ENCODE assay signal across 13 mouse cellular contexts in genomic region chr11:59933943-59934342, GRCm38 (mm10). TPM values are rescaled to one million over a fixed set of nuclear protein-coding genes. Genes with fewer than 3 reads are reported as not detected.
DNase-seq lines count a peak whose midpoint lies in the region; ATAC-seq lines count a peak whose summit lies in the region.
"Had no signal": no experiment of that assay in that cellular context is flagged by ENCODE, and none has a peak within 500 bp of the region (broad histone marks: within the 10 kb centered on the region; RNA-seq: fewer than 3 reads in every experiment).

No protein-coding gene starts in this region.

- H3K4me1 ChIP-seq in hindbrain, embryonic 13.5 days (replicated peaks), result 0 out of 2 replicates have a peak, but pooled peaks cover 7% of the 10 kb centered on the region
- H3K4me1 ChIP-seq in hindbrain, embryonic 16.5 days (ENCODE audit: control insufficient read depth, insufficient read depth, low read depth, low read length), result no peaks in the 10 kb centered on the region
- 0 out of 2 replicates have a peak, but pooled peaks cover 10% of the 10 kb centered on the region for H3K4me1 ChIP-seq in embryonic facial prominence, embryonic 10.5 days
- H3K4me1 ChIP-seq in midbrain, embryonic 15.5 days, result peaks cover 6% of the 10 kb centered on the region; the same call in 1 of the 2 replicates

- H3K36me3 ChIP-seq in hindbrain, embryonic 13.5 days, result no peaks in the 10 kb centered on the region
- H3K36me3 ChIP-seq in hindbrain, embryonic 16.5 days (ENCODE audit: control insufficient read depth, insufficient read depth, low read length), result no peaks in the 10 kb centered on the region
- no peaks in the 10 kb centered on the region for H3K36me3 ChIP-seq in embryonic facial prominence, embryonic 10.5 days (replicated peaks)
- H3K36me3 ChIP-seq in midbrain, embryonic 15.5 days (replicated peaks), result no peaks in the 10 kb centered on the region

- 0 out of 2 replicates have a peak overlapping the region, but pooled peaks have one; percentile 21 for H3K9ac ChIP-seq in hindbrain, embryonic 13.5 days
- no peak overlapping the region for H3K9ac ChIP-seq in hindbrain, embryonic 16.5 days (ENCODE audit: low read depth, low read length)
- no peak overlapping the region for H3K9ac ChIP-seq in midbrain, embryonic 15.5 days

- ATAC-seq in hindbrain, embryonic 13.5 days (ENCODE audit: low FRiP score), result no peak
- no peak for ATAC-seq in hindbrain, embryonic 16.5 days
- ATAC-seq in midbrain, embryonic 15.5 days (replicated peaks), result 0 out of 2 replicates have a peak, but pooled peaks have one; percentile 48

- 0 out of 2 replicates have a peak, but pooled peaks cover 6% of the 10 kb centered on the region for H3K27me3 ChIP-seq in hindbrain, embryonic 13.5 days
- H3K27me3 ChIP-seq in hindbrain, embryonic 16.5 days (replicated peaks; ENCODE audit: control insufficient read depth, insufficient read depth, low read length), result no peaks in the 10 kb centered on the region
- H3K27me3 ChIP-seq in embryonic facial prominence, embryonic 10.5 days (replicated peaks; ENCODE audit: low read depth, poor library complexity, severe bottlenecking), result peaks cover 21% of the 10 kb centered on the region; the same call in 1 of the 2 replicates
- no peaks in the 10 kb centered on the region for H3K27me3 ChIP-seq in midbrain, embryonic 15.5 days (replicated peaks)

- H3K4me3 ChIP-seq in hindbrain, embryonic 13.5 days, result no peak overlapping the region
- no peak overlapping the region for H3K4me3 ChIP-seq in hindbrain, embryonic 16.5 days (ENCODE audit: low read length)
- H3K4me3 ChIP-seq in embryonic facial prominence, embryonic 10.5 days, result no peak overlapping the region
- H3K4me3 ChIP-seq in midbrain, embryonic 15.5 days, result no peak overlapping the region
- H3K4me3 ChIP-seq: layer of hippocampus, adult 2 months had no signal

- no peak overlapping the region for H3K27ac ChIP-seq in hindbrain, embryonic 13.5 days
- H3K27ac ChIP-seq in hindbrain, embryonic 16.5 days (ENCODE audit: low read depth, low read length), result no peak overlapping the region
- no peak overlapping the region for H3K27ac ChIP-seq in embryonic facial prominence, embryonic 10.5 days (replicated peaks)
- peak overlapping the region; percentile 56 for H3K27ac ChIP-seq in midbrain, embryonic 15.5 days
- H3K27ac ChIP-seq: layer of hippocampus, adult 2 months had no signal

- DNase-seq in adrenal gland, adult 2 months, result peak; percentile 43
- DNase-seq in adrenal gland, postnatal 4 days (ENCODE audit: low spot score in 2 of 2), result no peak
- DNase-seq in embryonic facial prominence, embryonic 10.5 days (ENCODE audit: low spot score), result peak; percentile 11
- no peak for DNase-seq in layer of hippocampus, adult 11-12 months (ENCODE audit: low spot score)
- no peak for DNase-seq in cerebellum, postnatal 25 days
- DNase-seq: cerebellum, postnatal 10 days; kidney, adult 2 months; left cerebral cortex, postnatal 4 days; lung, adult 18-20 months had no signal

- 49% methylated on average over 12 of the region's 12 CpGs for WGBS in hindbrain, embryonic 13.5 days
- WGBS in hindbrain, embryonic 16.5 days, result 44% methylated on average over 12 of the region's 12 CpGs
- WGBS in embryonic facial prominence, embryonic 10.5 days, result 56% methylated on average over 12 of the region's 12 CpGs
- WGBS in midbrain, embryonic 15.5 days, result 31% methylated on average over 12 of the region's 12 CpGs

- H3K9me3 ChIP-seq in hindbrain, embryonic 13.5 days, result no peaks in the 10 kb centered on the region
- no peaks in the 10 kb centered on the region for H3K9me3 ChIP-seq in hindbrain, embryonic 16.5 days (ENCODE audit: control insufficient read depth, low read length)
- H3K9me3 ChIP-seq in embryonic facial prominence, embryonic 10.5 days, result no peaks in the 10 kb centered on the region
- H3K9me3 ChIP-seq in midbrain, embryonic 15.5 days, result no peaks in the 10 kb centered on the region

- H3K4me2 ChIP-seq in hindbrain, embryonic 13.5 days, result no peak overlapping the region
- H3K4me2 ChIP-seq in hindbrain, embryonic 16.5 days (ENCODE audit: low read length), result no peak overlapping the region
- H3K4me2 ChIP-seq in midbrain, embryonic 15.5 days, result no peak overlapping the region

RNA-seq across cellular contexts. Expression of gene Med9, which starts 14.1 kb away (rescaled TPM):
- total RNA-seq in adrenal gland, adult 2 months (2021), result 10 to 100 TPM; 23.4 to 32.5 TPM
- polyA plus RNA-seq in adrenal gland, adult 2 months (2012; rRNA removed), result 42.9 and 47.6 TPM in 2 replicates
- 10 to 100 TPM; 36.5 to 41.0 TPM for total RNA-seq in adrenal gland, postnatal 4 days (2021)
- polyA plus RNA-seq in hindbrain, embryonic 13.5 days (2015; fragmentation: Nextera tagmentation; extraction: Ambion mirVana), result 33.9 and 34.1 TPM in 2 replicates
- 40.3 and 40.4 TPM in 2 replicates for polyA plus RNA-seq in hindbrain, embryonic 16.5 days (2015; fragmentation: Nextera tagmentation; extraction: Ambion mirVana)
- polyA plus RNA-seq in embryonic facial prominence, embryonic 10.5 days (2016; fragmentation: Nextera tagmentation; extraction: Ambion mirVana), result 48.3 and 51.5 TPM in 2 replicates
- 32.4 and 33.7 TPM in 2 replicates for polyA plus RNA-seq in midbrain, embryonic 15.5 days (2015; fragmentation: Nextera tagmentation; extraction: Ambion mirVana)

RNA-seq across cellular contexts. Expression of gene Rasd1, which starts 30.8 kb away (rescaled TPM):
- 10 to 100 TPM; 20.7 to 43.3 TPM for total RNA-seq in adrenal gland, adult 2 months (2021)
- 24.8 and 31.6 TPM in 2 replicates for polyA plus RNA-seq in adrenal gland, adult 2 months (2012; rRNA removed)
- 10 to 100 TPM; 20.7 to 21.6 TPM for total RNA-seq in adrenal gland, postnatal 4 days (2021)
- polyA plus RNA-seq in hindbrain, embryonic 13.5 days (2015; fragmentation: Nextera tagmentation; extraction: Ambion mirVana), result 0.93 and 1.2 TPM in 2 replicates
- polyA plus RNA-seq in hindbrain, embryonic 16.5 days (2015; fragmentation: Nextera tagmentation; extraction: Ambion mirVana), result 1.4 TPM in 2 replicates
- polyA plus RNA-seq in embryonic facial prominence, embryonic 10.5 days (2016; fragmentation: Nextera tagmentation; extraction: Ambion mirVana), result 2.1 and 2.4 TPM in 2 replicates
- polyA plus RNA-seq in midbrain, embryonic 15.5 days (2015; fragmentation: Nextera tagmentation; extraction: Ambion mirVana), result 1.2 and 1.6 TPM in 2 replicates

Comparison
In these comparisons a context has a peak if more than half of its experiments do, and no peak if none do; other contexts are left out.
1. DNase-seq: peak in adrenal gland, adult 2 months (single experiment) and embryonic facial prominence, embryonic 10.5 days (single experiment); none in adrenal gland, postnatal 4 days (0 of 2), layer of hippocampus, adult 11-12 months (single experiment) and cerebellum, postnatal 25 days (0 of 2).